Comparison of ENCODE assay signal across 6 mouse cellular contexts in the genomic region with DNA sequence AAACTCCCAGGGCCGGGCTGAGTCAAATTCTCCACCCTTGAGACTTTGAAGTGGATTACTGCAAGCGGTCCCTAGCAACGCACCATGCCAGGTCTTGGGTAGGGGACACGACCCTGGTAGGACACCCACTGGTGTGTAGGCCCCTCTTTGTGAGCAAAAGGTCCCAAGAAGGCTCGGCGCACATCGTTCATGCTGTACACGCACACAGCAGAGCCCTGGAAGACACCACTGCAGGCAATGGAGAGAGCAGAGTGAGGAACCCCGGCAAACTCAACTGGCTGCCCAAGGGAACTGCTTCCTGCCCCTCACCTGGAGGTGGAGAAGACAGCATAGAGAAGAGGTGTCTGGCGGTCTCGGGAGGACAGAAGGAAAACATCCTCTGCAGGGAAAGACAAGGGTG.
"Had no signal": no experiment of that assay in that cellular context is flagged by ENCODE, and none has a peak within 500 bp of the region (broad histone marks: within the 10 kb centered on the region; RNA-seq: fewer than 3 reads in every experiment).

No protein-coding gene starts in this region.

- H3K27me3 ChIP-seq: neural tube, embryonic 13.5 days had no signal

- H3K9me3 ChIP-seq: liver, embryonic 13.5 days; midbrain, embryonic 12.5 days; neural tube, embryonic 13.5 days had no signal

- H3K36me3 ChIP-seq: liver, embryonic 13.5 days; midbrain, embryonic 12.5 days; neural tube, embryonic 13.5 days had no signal

- H3K27ac ChIP-seq: left cerebral cortex, adult 2 months; liver, embryonic 13.5 days; midbrain, embryonic 12.5 days; neural tube, embryonic 13.5 days; stomach, postnatal 0 days had no signal

- H3K4me2 ChIP-seq: midbrain, embryonic 12.5 days; neural tube, embryonic 13.5 days had no signal

- H3K4me3 ChIP-seq: left cerebral cortex, adult 2 months; liver, embryonic 13.5 days; midbrain, embryonic 12.5 days; myocyte; neural tube, embryonic 13.5 days had no signal

- H3K9ac ChIP-seq: liver, embryonic 13.5 days; midbrain, embryonic 12.5 days; neural tube, embryonic 13.5 days had no signal
